Mouse (Mus musculus): ENCODE data around the gene Plac9a. TPM values are rescaled to one million over a fixed set of nuclear protein-coding genes. Genes with fewer than 3 reads are reported as not detected.
"Not testable (repeated sequence)": the region's sequence is repeated elsewhere in the genome, so short reads cannot be mapped to it uniquely, and the experiment has no call there.

The Plac9a gene
- not detected in 2 replicates for polyA plus RNA-seq (2012)

DNA sequence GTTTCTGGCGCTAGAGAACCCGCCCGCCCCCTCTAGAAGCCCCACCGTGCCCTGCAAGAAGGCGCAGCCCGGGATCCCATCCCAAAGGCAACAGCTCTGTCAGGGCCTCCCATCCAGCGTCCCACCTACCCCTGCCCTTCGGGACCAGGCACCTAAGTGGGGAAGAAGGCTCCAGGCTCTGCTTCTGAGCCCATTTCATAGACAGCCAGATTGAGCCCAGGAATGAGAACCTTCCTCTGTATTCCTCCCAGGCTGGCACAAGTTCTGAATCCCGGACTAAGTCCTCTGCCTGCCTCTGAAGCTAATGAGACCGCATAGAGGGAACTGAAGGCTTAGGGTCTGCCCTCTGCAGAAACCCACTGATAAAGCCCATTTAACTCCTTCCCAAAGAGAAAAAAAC, at the start of gene Plac9a:
Plac9a (minus strand) TSS at position 101 of the 400 bp plus-strand sequence.
- not testable (repeated sequence) for H3K36me3 ChIP-seq (ENCODE audit: control insufficient read depth); H3K4me1 ChIP-seq (ENCODE audit: control insufficient read depth); H3K4me3 ChIP-seq (replicated peaks); H3K9me3 ChIP-seq (ENCODE audit: control insufficient read depth, low read length); H3K27me3 ChIP-seq (ENCODE audit: control insufficient read depth)

DNA sequence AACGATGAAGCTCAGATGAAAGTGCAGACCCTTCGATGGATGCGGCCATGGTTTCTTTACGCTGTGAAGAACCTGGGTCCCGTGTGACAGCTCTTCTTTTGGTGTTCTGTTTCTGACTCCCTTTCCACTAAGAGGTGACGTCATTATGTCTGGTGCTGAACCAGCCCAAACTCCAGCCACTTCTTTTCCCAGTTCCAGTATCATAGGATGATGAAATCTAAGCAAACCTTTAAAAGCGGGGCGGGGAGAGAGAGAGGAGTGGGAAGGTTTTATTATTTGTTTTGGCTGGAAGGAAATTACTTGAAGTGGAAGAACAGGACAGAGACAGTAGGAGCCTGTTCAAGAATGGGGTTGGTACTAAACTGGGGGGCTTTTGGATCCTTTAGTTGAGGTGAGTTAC, 35.1 kb upstream of the Plac9a start, which contains the start of gene Cphx1:
Cphx1 (plus strand) TSS at position 301 of the 400 bp plus-strand sequence.
- not testable (repeated sequence) for H3K9me3 ChIP-seq (ENCODE audit: control insufficient read depth, low read length); H3K4me1 ChIP-seq (ENCODE audit: control insufficient read depth); H3K27me3 ChIP-seq (ENCODE audit: control insufficient read depth); H3K36me3 ChIP-seq (ENCODE audit: control insufficient read depth); H3K4me3 ChIP-seq (replicated peaks)

- not testable (repeated sequence) for H3K4me1 ChIP-seq (ENCODE audit: control insufficient read depth); H3K36me3 ChIP-seq (ENCODE audit: control insufficient read depth); H3K9me3 ChIP-seq (ENCODE audit: control insufficient read depth, low read length); H3K4me3 ChIP-seq (replicated peaks); H3K27me3 ChIP-seq (ENCODE audit: control insufficient read depth)
Observed at GRCm38 (mm10) chr14:25936867-25937630, 34.1 kb upstream of the Plac9a start.

- not testable (repeated sequence) for H3K4me1 ChIP-seq (ENCODE audit: control insufficient read depth); H3K4me3 ChIP-seq (replicated peaks); H3K9me3 ChIP-seq (ENCODE audit: control insufficient read depth, low read length); H3K27me3 ChIP-seq (ENCODE audit: control insufficient read depth); H3K36me3 ChIP-seq (ENCODE audit: control insufficient read depth)
Observed at GRCm38 (mm10) chr14:25927562-25927881, 24.6 kb upstream of the Plac9a start, which contains the start of gene Tmem254a. TSS of gene Tmem254a (minus strand) at chr14:25927672.

DNA sequence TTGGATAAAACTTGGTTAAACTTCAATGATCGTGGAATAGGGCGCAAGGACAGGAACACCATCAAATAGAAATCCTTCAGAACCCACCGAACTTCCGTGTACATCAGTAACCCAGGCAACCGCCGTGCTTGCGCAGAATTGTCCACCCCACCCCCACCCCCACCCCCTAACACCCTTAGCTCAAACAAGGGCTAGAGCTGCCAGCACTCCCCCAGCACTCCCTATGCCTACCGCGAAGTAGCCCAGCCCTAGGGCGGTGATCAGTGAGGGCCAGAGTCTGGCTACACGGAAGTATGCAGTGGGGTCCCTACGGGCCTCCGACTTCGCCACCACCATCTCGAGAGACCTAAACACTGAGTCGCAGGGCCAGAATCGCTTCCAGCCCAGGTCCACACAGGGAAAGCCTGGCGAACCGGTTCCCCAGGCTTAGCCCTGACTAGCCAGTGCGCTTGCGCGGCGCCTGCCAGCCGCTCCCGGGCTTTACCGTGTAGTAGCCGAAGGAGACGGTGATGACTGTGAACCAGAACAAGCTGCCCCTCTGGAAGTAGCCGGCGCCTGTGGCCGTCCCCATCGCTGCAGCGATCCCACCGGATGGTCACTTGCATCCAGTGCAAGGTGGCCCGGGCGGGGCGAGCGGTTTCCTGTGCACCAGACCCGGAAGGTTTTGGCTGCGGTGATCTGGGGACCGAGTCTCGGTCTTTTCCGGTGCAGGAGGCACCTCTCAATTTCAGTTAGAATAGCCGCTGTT, 24.1 kb upstream of the Plac9a start:
- not testable (repeated sequence) for H3K4me3 ChIP-seq (replicated peaks); H3K27me3 ChIP-seq (ENCODE audit: control insufficient read depth)

GRCm38 (mm10) chr14:25918427-25919170, 15.7 kb upstream of the Plac9a start:
- H3K4me3 ChIP-seq (replicated peaks); H3K9me3 ChIP-seq (ENCODE audit: control insufficient read depth, low read length); H3K4me1 ChIP-seq (ENCODE audit: control insufficient read depth); H3K36me3 ChIP-seq (ENCODE audit: control insufficient read depth); H3K27me3 ChIP-seq (ENCODE audit: control insufficient read depth): not testable (repeated sequence)

More for the DNA sequence above, 24.1 kb upstream of the Plac9a start:
- not testable (repeated sequence) for H3K4me1 ChIP-seq (ENCODE audit: control insufficient read depth); H3K36me3 ChIP-seq (ENCODE audit: control insufficient read depth); H3K9me3 ChIP-seq (ENCODE audit: control insufficient read depth, low read length)

- not testable (repeated sequence) for H3K4me1 ChIP-seq (ENCODE audit: control insufficient read depth); H3K36me3 ChIP-seq (ENCODE audit: control insufficient read depth); H3K9me3 ChIP-seq (ENCODE audit: control insufficient read depth, low read length); H3K4me3 ChIP-seq (replicated peaks); H3K27me3 ChIP-seq (ENCODE audit: control insufficient read depth)
Observed at GRCm38 (mm10) chr14:25908976-25909375, 6.1 kb upstream of the Plac9a start.

GRCm38 (mm10) chr14:25907272-25907671, 4.4 kb upstream of the Plac9a start:
- not testable (repeated sequence) for H3K27me3 ChIP-seq (ENCODE audit: control insufficient read depth); H3K4me1 ChIP-seq (ENCODE audit: control insufficient read depth); H3K4me3 ChIP-seq (replicated peaks); H3K36me3 ChIP-seq (ENCODE audit: control insufficient read depth); H3K9me3 ChIP-seq (ENCODE audit: control insufficient read depth, low read length)

GRCm38 (mm10) chr14:25905243-25905642, 2.3 kb upstream of the Plac9a start:
- not testable (repeated sequence) for H3K9me3 ChIP-seq (ENCODE audit: control insufficient read depth, low read length); H3K4me1 ChIP-seq (ENCODE audit: control insufficient read depth); H3K36me3 ChIP-seq (ENCODE audit: control insufficient read depth); H3K4me3 ChIP-seq (replicated peaks); H3K27me3 ChIP-seq (ENCODE audit: control insufficient read depth)

GRCm38 (mm10) chr14:25895686-25896085, 7.2 kb downstream of the Plac9a start:
- not testable (repeated sequence) for H3K4me3 ChIP-seq (replicated peaks); H3K36me3 ChIP-seq (ENCODE audit: control insufficient read depth); H3K4me1 ChIP-seq (ENCODE audit: control insufficient read depth); H3K9me3 ChIP-seq (ENCODE audit: control insufficient read depth, low read length); H3K27me3 ChIP-seq (ENCODE audit: control insufficient read depth)

DNA sequence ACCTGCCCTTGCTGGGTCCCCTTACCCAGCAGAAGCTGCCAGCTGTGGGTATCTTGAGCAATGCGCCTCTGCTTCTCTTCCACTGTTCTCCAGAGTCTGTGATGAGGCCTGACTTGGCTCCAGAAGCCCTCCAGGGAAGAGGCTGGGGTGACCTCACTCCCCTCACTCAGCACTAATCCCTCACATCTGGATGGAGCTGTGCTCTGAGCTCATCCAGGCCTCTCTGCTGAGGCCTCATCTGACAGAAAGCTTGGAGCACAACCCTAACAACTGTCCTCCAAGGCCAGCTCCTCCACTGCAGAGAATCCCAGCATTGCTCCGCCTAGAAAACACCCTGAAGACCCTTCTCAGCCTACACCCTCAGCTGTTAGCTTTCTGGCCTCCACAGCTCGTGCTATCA, 8.3 kb downstream of the Plac9a start:
- not testable (repeated sequence) for H3K36me3 ChIP-seq (ENCODE audit: control insufficient read depth); H3K9me3 ChIP-seq (ENCODE audit: control insufficient read depth, low read length); H3K4me1 ChIP-seq (ENCODE audit: control insufficient read depth); H3K4me3 ChIP-seq (replicated peaks); H3K27me3 ChIP-seq (ENCODE audit: control insufficient read depth)

DNA sequence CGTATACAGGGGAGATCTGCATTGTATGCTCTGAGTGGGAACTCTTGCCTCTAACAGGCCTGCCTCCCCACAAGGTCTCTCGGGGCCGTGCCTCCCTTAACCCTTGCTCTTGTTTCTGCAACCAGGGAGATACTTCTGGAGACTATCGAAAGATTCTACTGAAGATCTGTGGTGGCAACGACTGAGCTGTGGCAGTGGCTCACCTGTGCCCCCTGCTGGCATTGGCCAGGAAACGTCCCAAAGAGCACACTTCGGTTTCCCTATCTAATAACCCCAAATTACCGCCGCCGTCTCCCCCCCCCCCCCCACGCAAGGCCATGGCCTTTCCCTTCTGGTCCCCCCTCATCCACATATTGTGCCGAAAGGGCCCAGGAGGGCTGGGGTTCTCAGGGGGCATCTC, 17.0 kb downstream of the Plac9a start:
- H3K4me1 ChIP-seq (ENCODE audit: control insufficient read depth); H3K4me3 ChIP-seq (replicated peaks); H3K27me3 ChIP-seq (ENCODE audit: control insufficient read depth); H3K9me3 ChIP-seq (ENCODE audit: control insufficient read depth, low read length); H3K36me3 ChIP-seq (ENCODE audit: control insufficient read depth): not testable (repeated sequence)

DNA sequence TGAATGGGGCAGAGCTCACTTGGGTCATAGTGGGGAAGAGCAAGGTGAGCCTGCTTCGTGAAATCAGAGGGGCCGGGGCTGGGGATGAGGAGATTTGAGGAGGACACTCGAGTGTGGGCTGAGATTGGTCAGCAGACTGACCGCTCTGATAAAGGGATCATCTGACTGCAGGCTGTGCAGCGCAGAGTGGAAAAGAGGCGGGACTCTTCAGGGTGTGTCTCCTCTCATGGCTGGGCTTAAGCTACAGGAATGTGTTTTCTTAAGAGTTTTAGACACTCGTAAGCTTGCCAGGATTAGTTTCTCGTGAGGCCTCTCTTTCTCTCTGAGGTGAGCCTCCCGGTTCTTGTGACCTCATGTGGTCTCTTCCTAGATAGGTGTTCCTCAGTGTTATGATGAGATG, 21.1 kb downstream of the Plac9a start:
- not testable (repeated sequence) for H3K27me3 ChIP-seq (ENCODE audit: control insufficient read depth); H3K4me1 ChIP-seq (ENCODE audit: control insufficient read depth); H3K4me3 ChIP-seq (replicated peaks); H3K36me3 ChIP-seq (ENCODE audit: control insufficient read depth); H3K9me3 ChIP-seq (ENCODE audit: control insufficient read depth, low read length)

DNA sequence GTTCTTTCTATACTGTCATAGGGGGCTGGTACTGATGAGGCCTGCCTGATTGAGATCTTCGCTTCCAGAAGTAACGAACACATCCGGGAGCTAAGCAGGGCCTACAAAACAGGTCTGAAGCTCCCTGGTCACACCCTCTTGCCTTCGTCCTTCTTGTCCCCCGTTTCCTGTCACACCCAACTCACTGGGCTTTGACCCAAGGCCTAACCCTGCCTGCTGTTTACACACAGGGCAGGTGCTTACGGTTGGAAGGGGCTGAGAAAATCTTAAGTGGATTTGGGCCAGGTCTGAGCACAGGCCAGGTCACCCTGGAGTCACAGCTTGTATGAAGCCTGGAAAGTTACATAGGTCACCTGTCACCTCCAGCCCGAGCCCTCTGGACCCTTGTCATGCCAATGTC, 26.3 kb downstream of the Plac9a start:
- not testable (repeated sequence) for H3K4me1 ChIP-seq (ENCODE audit: control insufficient read depth); H3K9me3 ChIP-seq (ENCODE audit: control insufficient read depth, low read length); H3K4me3 ChIP-seq (replicated peaks); H3K36me3 ChIP-seq (ENCODE audit: control insufficient read depth); H3K27me3 ChIP-seq (ENCODE audit: control insufficient read depth)
